Mouse (Mus musculus) subcutaneous adipose tissue, adult 2 months (tissue): ENCODE data around the gene Hspb2. TPM values are rescaled to one million over a fixed set of nuclear protein-coding genes. Genes with fewer than 3 reads are reported as not detected.

ENCODE experiments used
- polyA plus RNA-seq: library from polyadenylated mRNA; depleted of rRNA; stranded (reverse); fragments of >200 nt; gene quantifications from 2 replicates; pipeline ENCODE4 v1.2.3, GENCODE M21; 2012; ENCODE audit warnings: low replicate concordance; rRNA removed

Hspb2 gene
- 24.6 and 27.1 TPM in 2 replicates for polyA plus RNA-seq

DNA sequence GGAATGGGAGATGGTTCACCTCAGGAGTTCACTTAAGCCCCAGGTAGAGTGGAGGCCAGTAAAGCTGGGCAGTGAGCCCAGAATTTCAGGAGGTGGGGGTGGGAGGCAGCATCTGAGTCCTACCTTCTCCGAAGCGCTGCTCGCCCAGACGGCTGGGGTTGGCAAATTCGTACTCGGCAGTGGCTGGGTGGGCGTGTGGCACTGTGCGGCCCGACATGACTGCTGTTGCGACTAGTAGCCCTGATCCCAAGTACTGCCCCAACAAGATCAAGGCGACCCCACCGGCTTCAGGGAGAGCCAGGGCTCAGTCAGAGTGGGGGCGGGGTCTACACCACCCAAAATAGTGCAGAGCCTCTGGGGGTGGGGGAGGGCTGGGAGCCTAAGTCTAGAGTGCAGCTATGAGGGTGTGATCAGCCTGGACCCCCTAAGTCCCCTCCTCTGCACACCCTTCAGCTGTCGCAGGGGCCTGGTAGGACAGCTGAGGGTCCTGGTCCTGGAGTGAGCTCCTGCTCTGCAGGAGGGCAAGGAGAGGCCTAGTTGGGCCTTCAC, at the start of gene Hspb2:
Gene Hspb2 (minus strand): TSS at position 301 of the 549 bp plus-strand sequence.

DNA sequence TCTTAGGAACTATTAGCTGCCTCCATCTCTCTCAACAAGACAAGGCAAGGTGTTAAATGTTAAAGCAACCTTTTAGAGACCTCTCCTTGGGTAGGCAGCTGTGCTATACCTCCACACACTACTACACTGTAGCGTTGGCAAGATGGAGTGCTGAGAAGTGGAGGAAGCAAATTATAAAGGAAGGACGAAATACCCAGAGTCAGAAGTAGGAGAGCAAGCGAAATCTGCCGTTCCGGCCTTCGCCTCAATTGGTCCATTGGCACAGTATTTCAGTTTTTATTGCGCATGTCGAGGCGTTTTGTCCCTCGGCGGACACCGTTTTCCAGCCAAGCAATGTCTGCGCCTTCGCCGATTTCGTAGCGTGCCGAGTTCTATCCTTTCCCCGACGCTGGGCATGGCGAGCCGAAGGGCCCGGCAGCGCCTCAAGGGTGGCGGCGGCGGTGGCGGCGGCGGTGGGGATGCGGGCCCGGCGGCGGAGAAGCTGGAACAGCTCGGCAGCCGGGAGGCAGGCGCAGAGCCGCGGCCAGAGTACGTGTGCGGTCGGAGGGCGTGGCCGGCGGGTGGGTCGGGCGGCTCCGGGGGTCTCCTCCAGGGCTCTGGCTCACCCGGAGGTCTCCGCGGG, 22.9 kb upstream of the Hspb2 start, which contains the start of the genes Alg9 and 1110032A03Rik:
Gene Alg9 (plus strand): TSS at position 29 of the 622 bp plus-strand sequence.
Gene 1110032A03Rik (minus strand): TSS at position 530 of the 622 bp plus-strand sequence.

DNA sequence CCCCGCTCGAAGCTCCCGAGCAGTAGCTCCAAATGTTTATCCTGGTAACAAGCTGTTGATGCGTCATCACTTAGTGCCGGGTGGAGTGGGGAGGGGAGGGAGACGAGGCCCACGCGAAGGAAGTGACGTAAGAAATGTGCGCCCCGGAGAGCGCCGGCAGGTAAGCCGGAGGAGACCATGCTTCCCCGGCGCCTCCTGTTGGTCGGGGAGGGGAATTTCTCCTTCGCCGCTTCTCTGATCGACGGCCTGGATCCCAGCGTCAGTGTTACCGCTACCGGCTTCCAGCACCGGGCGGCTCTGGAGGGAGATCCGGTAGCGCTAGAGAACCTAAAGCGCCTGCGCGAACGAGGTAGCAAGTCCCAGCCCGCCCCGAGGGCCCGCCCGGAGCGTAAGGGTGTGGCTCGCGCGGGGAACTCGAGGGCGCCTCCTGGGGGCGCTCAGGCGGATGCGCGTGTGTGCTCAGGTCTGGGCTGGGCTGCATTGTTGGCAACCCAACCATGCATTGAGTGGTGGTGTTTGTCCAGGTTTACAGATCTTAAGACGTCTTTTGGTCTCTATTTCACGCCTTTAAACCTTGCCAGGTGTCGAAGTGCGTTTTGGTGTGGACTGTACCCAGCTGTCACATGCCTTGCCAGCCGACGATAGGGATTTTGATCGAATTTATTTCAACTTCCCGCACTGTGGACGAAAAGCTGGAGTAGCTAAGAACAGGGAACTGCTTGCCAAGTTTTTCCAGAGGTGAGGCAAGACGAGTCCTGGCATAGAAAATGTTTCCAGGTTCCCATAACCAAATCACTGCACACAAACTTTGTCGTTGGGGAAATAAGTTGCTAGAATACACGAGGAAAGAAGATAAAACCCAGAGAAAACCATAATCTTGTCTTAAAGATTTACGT, 16.2 kb upstream of the Hspb2 start, which contains the start of gene Fdxacb1:
Gene Fdxacb1 (plus strand): TSS at position 130 of the 896 bp plus-strand sequence.

DNA sequence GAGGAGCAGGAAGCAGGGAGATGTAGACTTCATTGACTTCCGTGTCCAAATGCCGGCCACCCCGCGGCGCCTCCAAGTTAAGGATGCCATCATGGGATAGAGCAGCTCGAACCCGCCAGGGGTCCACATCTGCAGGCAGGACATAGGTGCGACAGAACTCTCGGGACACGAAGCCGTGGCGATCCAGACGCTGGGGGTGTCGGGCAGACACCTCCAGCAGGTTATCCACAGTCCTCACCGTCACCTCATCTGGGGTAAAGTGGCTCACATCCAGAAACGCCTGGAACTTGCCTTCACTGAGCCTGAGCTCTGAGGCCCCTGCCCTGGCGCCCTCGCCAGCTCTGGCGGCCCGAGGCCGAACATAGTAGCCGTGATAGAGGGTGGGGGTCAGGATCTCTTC, 831 bp downstream of the Hspb2 start, which contains the start of gene Cryab:
Gene Cryab (plus strand): TSS at position 3 of the 400 bp plus-strand sequence.

DNA sequence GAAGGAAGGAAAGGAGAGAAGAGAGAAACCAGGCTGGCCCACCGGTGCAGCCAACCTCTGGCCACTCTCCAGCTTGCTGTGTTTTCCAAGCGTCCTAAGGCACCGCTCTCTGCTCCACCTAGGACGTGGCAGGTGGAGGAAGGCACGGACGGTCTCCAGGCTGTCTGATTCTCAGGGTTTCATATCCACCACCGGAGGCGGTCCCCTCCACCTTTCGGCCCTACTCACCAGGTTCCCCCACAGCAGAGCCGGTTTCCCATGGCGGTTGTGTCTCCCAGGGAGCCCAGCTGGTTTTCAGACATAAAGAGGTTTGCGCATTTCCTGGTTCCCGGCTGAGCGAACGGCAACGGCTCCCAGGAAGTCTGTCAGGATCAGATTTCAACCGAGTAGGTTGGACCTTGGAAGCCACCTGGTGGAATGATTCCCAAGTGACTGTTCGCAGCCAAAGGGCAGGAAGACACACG, 5.9 kb downstream of the Hspb2 start, which contains the start of gene 2310030G06Rik:
Gene 2310030G06Rik (minus strand): TSS at position 323 of the 464 bp plus-strand sequence.

DNA sequence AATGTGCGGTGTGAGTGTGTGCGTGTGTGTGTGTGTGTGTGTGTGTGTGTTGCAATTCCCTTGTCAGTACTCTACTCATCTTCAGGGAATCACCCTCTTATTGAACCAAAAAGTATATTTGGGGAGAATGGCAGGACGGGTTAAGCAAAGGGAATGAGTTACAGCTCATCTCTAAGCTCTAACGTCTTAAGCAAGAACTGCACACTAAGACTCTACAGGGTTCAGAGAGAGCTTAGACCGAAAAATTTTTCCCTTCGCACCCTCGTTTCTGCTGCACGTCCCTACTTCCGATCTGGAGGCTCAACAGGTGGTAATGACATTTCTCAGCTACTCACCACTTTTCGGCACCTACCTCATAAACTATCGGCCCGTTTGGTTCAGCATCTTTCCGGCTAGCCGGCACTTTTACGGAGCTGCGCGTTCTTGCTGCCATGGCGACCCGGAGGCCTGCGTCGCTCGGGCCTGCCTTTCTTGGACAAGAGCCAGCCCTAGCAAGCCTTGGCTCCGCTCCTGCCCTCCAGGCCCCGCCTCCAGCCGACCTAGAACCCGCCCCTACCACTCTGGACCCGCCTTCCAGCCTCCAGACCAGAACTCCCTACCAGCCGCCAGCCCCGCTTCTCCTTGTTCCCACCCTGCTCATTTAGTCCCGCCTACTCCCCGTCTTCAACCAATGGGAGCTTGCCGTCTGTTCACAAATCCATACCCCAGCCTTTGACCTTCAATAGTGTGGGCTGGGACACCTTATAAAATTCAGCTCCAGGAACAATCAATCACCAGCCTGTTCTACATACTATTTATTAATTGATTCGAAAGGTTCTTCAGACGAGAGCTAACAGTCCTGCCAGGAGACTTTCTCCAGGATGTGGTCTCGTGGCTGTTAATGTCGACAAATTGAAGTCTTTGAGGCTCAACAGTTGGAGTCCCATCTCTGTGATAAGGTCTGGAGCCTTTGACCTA, 13.0 kb downstream of the Hspb2 start, which contains the start of gene Dixdc1:
Gene Dixdc1 (minus strand): TSS at position 604 of the 957 bp plus-strand sequence.

Other genes with a start within 250 kb of the Hspb2 start
- 40.9 and 51.6 TPM in 2 replicates for gene Pts, start 223.6 kb downstream of the Hspb2 start, polyA plus RNA-seq
- 4.6 TPM in 2 replicates for gene Il18, start 197.5 kb downstream of the Hspb2 start, polyA plus RNA-seq
- 0.36 and 1.1 TPM in 2 replicates for gene Bco2, start 197.2 kb downstream of the Hspb2 start, polyA plus RNA-seq
- not detected in 2 replicates for gene Tex12, start 191.0 kb downstream of the Hspb2 start, polyA plus RNA-seq
- gene Sdhd, start 148.5 kb downstream of the Hspb2 start, polyA plus RNA-seq: 236 and 403 TPM in 2 replicates
- gene Timm8b, start 148.4 kb downstream of the Hspb2 start, polyA plus RNA-seq: 196 and 264 TPM in 2 replicates
- gene Pih1d2, start 135.0 kb downstream of the Hspb2 start, polyA plus RNA-seq: 1.5 and 1.8 TPM in 2 replicates
- gene Nkapd1, start 134.9 kb downstream of the Hspb2 start, polyA plus RNA-seq: 4.9 and 8.5 TPM in 2 replicates
- gene Dlat, start 92.6 kb downstream of the Hspb2 start, polyA plus RNA-seq: 75.0 and 100 TPM in 2 replicates
- 3.5 and 9.6 TPM in 2 replicates for gene Dixdc1, start 12.8 kb downstream of the Hspb2 start, polyA plus RNA-seq
- 1.7 and 5.9 TPM in 2 replicates for gene 2310030G06Rik, start 5.8 kb downstream of the Hspb2 start, polyA plus RNA-seq
- gene Cryab, start 1.0 kb downstream of the Hspb2 start, polyA plus RNA-seq: 144 and 503 TPM in 2 replicates
- 4.9 and 6.3 TPM in 2 replicates for gene Fdxacb1, start 15.9 kb upstream of the Hspb2 start, polyA plus RNA-seq
- 38.9 and 56.4 TPM in 2 replicates for gene Alg9, start 22.7 kb upstream of the Hspb2 start, polyA plus RNA-seq
- 70.3 and 191 TPM in 2 replicates for gene 1110032A03Rik, start 23.2 kb upstream of the Hspb2 start, polyA plus RNA-seq
- gene Ppp2r1b, start 92.9 kb upstream of the Hspb2 start, polyA plus RNA-seq: 41.3 and 58.5 TPM in 2 replicates